Mouse (Mus musculus): ENCODE measurements around the gene Ado.

The Ado gene

GRCm38 (mm10) chr10:67548877-67549731 is at the start of gene Ado:
Ado (minus strand) TSS chr10:67548955.
- peak; percentile 87 for DNase-seq (ENCODE audit: low read depth, low spot score)

- no peak for DNase-seq (ENCODE audit: low read depth, low spot score)
Measured at GRCm38 (mm10) chr10:67595278-67595677, 46.5 kb upstream of the Ado start.

GRCm38 (mm10) chr10:67585873-67586610 is 37.3 kb upstream of the Ado start:
- DNase-seq (ENCODE audit: low read depth, low spot score): peak; percentile 87

GRCm38 (mm10) chr10:67581698-67582285 is 33.0 kb upstream of the Ado start:
- peak; percentile 57 for DNase-seq (ENCODE audit: low read depth, low spot score)

GRCm38 (mm10) chr10:67579830-67580229 is 31.1 kb upstream of the Ado start:
- no peak for DNase-seq (ENCODE audit: low read depth, low spot score)

- no peak for DNase-seq (ENCODE audit: low read depth, low spot score)
Measured at GRCm38 (mm10) chr10:67573310-67573709, 24.6 kb upstream of the Ado start.

- DNase-seq (ENCODE audit: low read depth, low spot score): no peak
Measured at GRCm38 (mm10) chr10:67571443-67571842, 22.7 kb upstream of the Ado start.

- no peak for DNase-seq (ENCODE audit: low read depth, low spot score)
Measured at GRCm38 (mm10) chr10:67569539-67569938, 20.8 kb upstream of the Ado start.

GRCm38 (mm10) chr10:67566104-67566503 is 17.3 kb upstream of the Ado start:
- DNase-seq (ENCODE audit: low read depth, low spot score): peak; percentile 73

GRCm38 (mm10) chr10:67564509-67564908 is 15.8 kb upstream of the Ado start:
- DNase-seq (ENCODE audit: low read depth, low spot score): no peak

GRCm38 (mm10) chr10:67561185-67561584 is 12.4 kb upstream of the Ado start:
- DNase-seq (ENCODE audit: low read depth, low spot score): no peak

GRCm38 (mm10) chr10:67559765-67560394 is 11.1 kb upstream of the Ado start:
- DNase-seq (ENCODE audit: low read depth, low spot score): no peak

- no peak for DNase-seq (ENCODE audit: low read depth, low spot score)
Measured at GRCm38 (mm10) chr10:67558053-67558452, 9.3 kb upstream of the Ado start.

GRCm38 (mm10) chr10:67548261-67548854 is 397 bp downstream of the Ado start:
- peak; percentile 73 for DNase-seq (ENCODE audit: low read depth, low spot score)

GRCm38 (mm10) chr10:67547850-67548260 is 900 bp downstream of the Ado start:
- peak; percentile 32 for DNase-seq (ENCODE audit: low read depth, low spot score)

GRCm38 (mm10) chr10:67540591-67540990 is 8.2 kb downstream of the Ado start:
- DNase-seq (ENCODE audit: low read depth, low spot score): no peak

- DNase-seq (ENCODE audit: low read depth, low spot score): peak; percentile 4
Measured at GRCm38 (mm10) chr10:67539401-67539730, 9.4 kb downstream of the Ado start.

GRCm38 (mm10) chr10:67538585-67539400 is 10.0 kb downstream of the Ado start:
- peak; percentile 51 for DNase-seq (ENCODE audit: low read depth, low spot score)

GRCm38 (mm10) chr10:67538106-67538505 is 10.6 kb downstream of the Ado start:
- peak; percentile 48 for DNase-seq (ENCODE audit: low read depth, low spot score)

GRCm38 (mm10) chr10:67537151-67537994 is 11.4 kb downstream of the Ado start:
- peak; percentile 96 for DNase-seq (ENCODE audit: low read depth, low spot score)

All from CD4-positive, CD25-positive, alpha-beta regulatory T cell, adult 2 months (primary cell).